ENCODE assay signal across 8 mouse cellular contexts in genomic region chr12:79131178-79131675, GRCm38 (mm10). TPM values are rescaled to one million over a fixed set of nuclear protein-coding genes. Genes with fewer than 3 reads are reported as not detected.
DNase-seq lines count a peak whose midpoint lies in the region; ATAC-seq and TF ChIP-seq lines count a peak whose summit lies in the region.

No protein-coding gene starts in this region.

- peak overlapping the region; percentile 61 for H3K4me3 ChIP-seq in heart, embryonic 10.5 days
- peak overlapping the region; percentile 33 for H3K4me3 ChIP-seq in limb, embryonic 11.5 days (ENCODE audit: low read depth, low read length)
- peak overlapping the region; percentile 60 for H3K4me3 ChIP-seq in olfactory bulb, adult 2 months (ENCODE audit: insufficient read depth, low read depth, low read length)

- H3K9me3 ChIP-seq in heart, embryonic 10.5 days = no peaks in the 10 kb centered on the region
- no peaks in the 10 kb centered on the region for H3K9me3 ChIP-seq in limb, embryonic 11.5 days (ENCODE audit: control insufficient read depth, low read length)

- no peak for TF ChIP-seq POLR2A in olfactory bulb, adult 2 months (IDR thresholded peaks at IDR 0.05; ENCODE audit: insufficient read depth, low read depth, low read length)

- no peaks in the 10 kb centered on the region for H3K36me3 ChIP-seq in heart, embryonic 10.5 days
- H3K36me3 ChIP-seq in limb, embryonic 11.5 days (ENCODE audit: control insufficient read depth, insufficient read depth, low read length) = no peaks in the 10 kb centered on the region

- WGBS in heart, embryonic 10.5 days = 2% methylated on average over 22 of the region's 22 CpGs
- 2% methylated on average over 22 of the region's 22 CpGs for WGBS in limb, embryonic 11.5 days
- 2% methylated on average over 22 of the region's 22 CpGs for WGBS in olfactory bulb, adult 2 months

- peaks cover 23% of the 10 kb centered on the region for H3K4me1 ChIP-seq in heart, embryonic 10.5 days
- H3K4me1 ChIP-seq in limb, embryonic 11.5 days (ENCODE audit: control insufficient read depth, insufficient read depth, low read length) = no peaks in the 10 kb centered on the region
- H3K4me1 ChIP-seq in olfactory bulb, adult 2 months (ENCODE audit: control insufficient read depth, insufficient read depth, low read length) = peaks cover 14% of the 10 kb centered on the region

- H3K9ac ChIP-seq in limb, embryonic 11.5 days (ENCODE audit: low read length) = no peak overlapping the region

- TF ChIP-seq CTCF in olfactory bulb, adult 2 months (IDR thresholded peaks at IDR 0.05; ENCODE audit: insufficient read depth, low read depth, low read length) = no peak

- intact Hi-C loops in gastrocnemius, postnatal 14 days (cut with DNase I; ENCODE audit: low total_unique reads) = no loop called here

- peak overlapping the region; percentile 68 for H3K4me2 ChIP-seq in limb, embryonic 11.5 days (ENCODE audit: low read depth, severe bottlenecking)

- H3K27ac ChIP-seq in heart, embryonic 10.5 days = no peak overlapping the region
- no peak overlapping the region for H3K27ac ChIP-seq in limb, embryonic 11.5 days (replicated peaks; ENCODE audit: low read depth, low read length)
- H3K27ac ChIP-seq in olfactory bulb, adult 2 months (ENCODE audit: insufficient read depth, low read depth, low read length) = no peak overlapping the region

- no peak for ATAC-seq in limb, embryonic 11.5 days (ENCODE audit: insufficient number of reproducible peaks, low FRiP score, low TSS enrichment, low read depth)

- H3K27me3 ChIP-seq in heart, embryonic 10.5 days (ENCODE audit: insufficient read depth, poor library complexity, severe bottlenecking) = peaks cover 56% of the 10 kb centered on the region
- peaks cover 34% of the 10 kb centered on the region for H3K27me3 ChIP-seq in limb, embryonic 11.5 days (ENCODE audit: control insufficient read depth, insufficient read depth, low read length)

- DNase-seq in heart, embryonic 10.5 days (ENCODE audit: low spot score) = no peak
- no peak for DNase-seq in heart, adult 8-10 months (ENCODE audit: low spot score)
- DNase-seq in thymus, postnatal 4 days = peak; percentile 10
- DNase-seq in thymus, postnatal 25 days = no peak
- DNase-seq in limb, embryonic 11.5 days (ENCODE audit: low spot score) = peak; percentile 51
- DNase-seq in adrenal gland, postnatal 36 days = no peak
- DNase-seq in gastrocnemius, postnatal 14 days = no peak

RNA-seq across cellular contexts. Expression of gene Arg2, which starts 0.7 kb away (rescaled TPM):
- polyA plus RNA-seq in heart, embryonic 10.5 days (2016; fragmentation: Nextera tagmentation; extraction: Ambion mirVana) = 0.24 and 0.49 TPM in 2 replicates
- under 1 TPM in 1 of 4 experiments, not detected in 3; 0.17 TPM for total RNA-seq in heart, adult 8-10 months (2022)
- polyA plus RNA-seq in limb, embryonic 11.5 days (2014; fragmentation: Nextera tagmentation; extraction: Ambion mirVana) = 0.65 and 0.99 TPM in 2 replicates
- polyA plus RNA-seq in olfactory bulb, adult 2 months (2012; ENCODE audit: insufficient read depth, insufficient read length, low replicate concordance, missing spikeins) = not detected in 2 replicates
- under 1 TPM; 0.33 to 0.56 TPM for total RNA-seq in adrenal gland, postnatal 36 days (2021)
- not detected for total RNA-seq in gastrocnemius, postnatal 14 days (2021)

RNA-seq across cellular contexts. Expression of gene Vti1b, which starts 41.2 kb away (rescaled TPM):
- 107 and 109 TPM in 2 replicates for polyA plus RNA-seq in heart, embryonic 10.5 days (2016; fragmentation: Nextera tagmentation; extraction: Ambion mirVana)
- 100 to 1,000 TPM; 106 to 116 (median 110) TPM for total RNA-seq in heart, adult 8-10 months (2022)
- 84.8 and 89.1 TPM in 2 replicates for polyA plus RNA-seq in limb, embryonic 11.5 days (2014; fragmentation: Nextera tagmentation; extraction: Ambion mirVana)
- not detected in 2 replicates for polyA plus RNA-seq in olfactory bulb, adult 2 months (2012; ENCODE audit: insufficient read depth, insufficient read length, low replicate concordance, missing spikeins)
- total RNA-seq in adrenal gland, postnatal 36 days (2021) = 100 to 1,000 TPM; 111 to 131 TPM
- 10 to 100 TPM; 47.9 to 52.9 TPM for total RNA-seq in gastrocnemius, postnatal 14 days (2021)

RNA-seq across cellular contexts. Expression of gene Pigh, which starts 41.8 kb away (rescaled TPM):
- 21.9 and 25.4 TPM in 2 replicates for polyA plus RNA-seq in heart, embryonic 10.5 days (2016; fragmentation: Nextera tagmentation; extraction: Ambion mirVana)
- total RNA-seq in heart, adult 8-10 months (2022) = 1 to 10 TPM; 2.6 to 4.7 (median 3.5) TPM
- 32.2 and 32.4 TPM in 2 replicates for polyA plus RNA-seq in limb, embryonic 11.5 days (2014; fragmentation: Nextera tagmentation; extraction: Ambion mirVana)
- polyA plus RNA-seq in olfactory bulb, adult 2 months (2012; ENCODE audit: insufficient read depth, insufficient read length, low replicate concordance, missing spikeins) = not detected in 2 replicates
- 10 to 100 TPM in 1 of 2 experiments, 1 to 10 TPM in 1; 7.8 to 11.6 TPM for total RNA-seq in adrenal gland, postnatal 36 days (2021)
- total RNA-seq in gastrocnemius, postnatal 14 days (2021) = 1 to 10 TPM; 1.9 to 2.9 TPM

Comparison
In these comparisons a context has a peak if more than half of its experiments do, and no peak if none do; other contexts are left out.
1. DNase-seq: peak in thymus, postnatal 4 days (single experiment) and limb, embryonic 11.5 days (single experiment); none in heart, embryonic 10.5 days (single experiment), heart, adult 8-10 months (single experiment), thymus, postnatal 25 days (single experiment), adrenal gland, postnatal 36 days (0 of 2) and gastrocnemius, postnatal 14 days (single experiment).
2. Peak in every context shown above with its lines, with median percentiles within 50 percentile points of each other: H3K4me3 ChIP-seq.